Mouse (Mus musculus): ENCODE results near the gene Zc3h4. TPM values are rescaled to one million over a fixed set of nuclear protein-coding genes. Genes with fewer than 3 reads are reported as not detected.
"Not testable (repeated sequence)": the region's sequence is repeated elsewhere in the genome, so short reads cannot be mapped to it uniquely, and the experiment has no call there.

Gene Zc3h4
- polyA plus RNA-seq, 1 experiment, result 59.1 TPM

DNA sequence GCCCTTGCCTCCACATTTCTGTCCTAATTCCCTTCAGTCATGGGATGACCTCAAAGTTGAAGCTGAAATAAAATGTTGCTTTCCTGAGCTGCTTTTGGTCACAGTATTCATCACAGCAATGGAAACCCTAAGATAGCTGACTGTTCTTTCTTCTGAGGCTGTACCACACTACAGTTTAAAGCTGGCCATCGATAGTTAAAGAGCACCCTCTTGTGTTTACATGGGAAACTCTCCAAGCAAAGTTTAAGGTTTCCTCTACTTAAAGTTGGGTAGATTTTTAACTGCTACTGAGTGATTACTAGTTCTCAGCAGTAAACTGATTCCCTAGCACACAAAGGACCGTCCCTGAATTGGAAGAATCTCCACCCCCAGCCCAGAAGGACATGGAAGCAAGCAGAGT, 27.0 kb upstream of the Zc3h4 start:
- Histone ChIP-seq H3K4me3 (replicated peaks) (peak overlapping the region; percentile 3), H3K36me3 (replicated peaks; ENCODE audit: low read length) (peaks cover 75% of the 10 kb centered on the region), H3K9me3 (no peaks in the 10 kb centered on the region), H3K27me3 (replicated peaks) (no peaks in the 10 kb centered on the region), H3K4me1 (peaks cover 53% of the 10 kb centered on the region)
- TF ChIP-seq FLI1 (IDR thresholded peaks at IDR 0.05; ENCODE audit: low read length) (no peak), GATA1 (IDR thresholded peaks at IDR 0.05; ENCODE audit: borderline replicate concordance, low read length) (no peak)

GRCm38 (mm10) chr7:16374989-16375388, 25.7 kb upstream of the Zc3h4 start:
- peaks cover 75% of the 10 kb centered on the region for H3K36me3 ChIP-seq (replicated peaks; ENCODE audit: low read length)
- peaks cover 40% of the 10 kb centered on the region for H3K4me1 ChIP-seq

DNA sequence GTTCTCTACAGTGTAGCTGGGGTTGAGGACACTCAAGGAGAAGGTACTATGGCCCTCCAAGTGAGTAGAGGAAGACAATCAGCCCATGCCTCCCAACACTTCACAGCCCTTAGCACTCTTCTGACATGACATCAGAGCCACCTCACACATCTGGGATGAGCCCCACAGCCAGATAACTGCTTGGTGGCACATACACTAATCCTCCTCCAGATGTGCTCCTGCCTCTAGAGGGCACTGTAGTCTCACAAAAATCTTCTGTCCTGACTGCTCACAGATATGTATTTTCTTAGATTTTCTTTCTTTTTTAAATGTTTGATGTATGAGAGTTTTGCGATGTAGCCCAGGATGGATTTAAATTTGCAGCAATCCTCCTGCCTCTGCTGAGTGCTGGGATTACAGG, 24.2 kb upstream of the Zc3h4 start:
- peaks cover 75% of the 10 kb centered on the region for H3K36me3 ChIP-seq (replicated peaks; ENCODE audit: low read length)
- TF ChIP-seq GATA1 (IDR thresholded peaks at IDR 0.05; ENCODE audit: borderline replicate concordance, low read length) (no peak), FLI1 (IDR thresholded peaks at IDR 0.05; ENCODE audit: low read length) (no peak)

More at GRCm38 (mm10) chr7:16374989-16375388, 25.7 kb upstream of the Zc3h4 start:
- Histone ChIP-seq H3K4me3 (replicated peaks) (no peak overlapping the region), H3K27me3 (replicated peaks) (no peaks in the 10 kb centered on the region), H3K9me3 (no peaks in the 10 kb centered on the region)
- TF ChIP-seq FLI1 (IDR thresholded peaks at IDR 0.05; ENCODE audit: low read length), result no peak
- TF ChIP-seq GATA1 (IDR thresholded peaks at IDR 0.05; ENCODE audit: borderline replicate concordance, low read length), result no peak

GRCm38 (mm10) chr7:16387160-16388041, 13.3 kb upstream of the Zc3h4 start, which contains the start of gene Sae1:
Sae1 (minus strand) TSS chr7:16387806.
- no peaks in the 10 kb centered on the region for H3K27me3 ChIP-seq (replicated peaks)
- peaks cover 47% of the 10 kb centered on the region for H3K4me1 ChIP-seq
- TF ChIP-seq FLI1 (IDR thresholded peaks at IDR 0.05; ENCODE audit: low read length) (no peak; the same call in 1 of the 2 replicates), GATA1 (IDR thresholded peaks at IDR 0.05; ENCODE audit: borderline replicate concordance, low read length) (no peak)
- H3K36me3 ChIP-seq (replicated peaks; ENCODE audit: low read length), result peaks cover 25% of the 10 kb centered on the region
- H3K4me3 ChIP-seq (replicated peaks), result peak within 1 kb of the TSS; percentile 93
- no peaks in the 10 kb centered on the region for H3K9me3 ChIP-seq

More for the DNA sequence above, 24.2 kb upstream of the Zc3h4 start:
- no peaks in the 10 kb centered on the region for H3K9me3 ChIP-seq
- peaks cover 33% of the 10 kb centered on the region for H3K4me1 ChIP-seq
- no peak overlapping the region for H3K4me3 ChIP-seq (replicated peaks)
- H3K27me3 ChIP-seq (replicated peaks), result no peaks in the 10 kb centered on the region

DNA sequence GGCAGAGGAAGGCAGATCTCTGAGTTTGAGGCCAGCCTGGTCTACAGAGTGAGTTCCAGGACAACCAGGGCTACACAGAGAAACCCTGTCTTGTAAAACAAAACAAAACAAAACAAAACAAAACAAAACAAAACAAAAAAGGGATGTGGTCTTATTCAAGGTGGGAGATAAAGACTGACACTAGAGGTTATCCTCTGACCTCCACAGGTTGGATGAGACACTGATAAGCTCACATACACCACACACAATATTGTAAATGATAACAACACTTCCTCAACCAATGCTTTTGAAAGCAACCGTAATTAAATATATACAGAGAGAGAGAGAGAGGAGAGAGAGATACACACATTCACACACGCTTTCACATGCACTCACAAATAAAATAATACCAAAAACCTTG, 10.8 kb upstream of the Zc3h4 start:
- not testable (repeated sequence) for H3K9me3 ChIP-seq; H3K4me3 ChIP-seq (replicated peaks); H3K36me3 ChIP-seq (replicated peaks; ENCODE audit: low read length); H3K27me3 ChIP-seq (replicated peaks)
- H3K4me1 ChIP-seq, result peaks cover 30% of the 10 kb centered on the region

DNA sequence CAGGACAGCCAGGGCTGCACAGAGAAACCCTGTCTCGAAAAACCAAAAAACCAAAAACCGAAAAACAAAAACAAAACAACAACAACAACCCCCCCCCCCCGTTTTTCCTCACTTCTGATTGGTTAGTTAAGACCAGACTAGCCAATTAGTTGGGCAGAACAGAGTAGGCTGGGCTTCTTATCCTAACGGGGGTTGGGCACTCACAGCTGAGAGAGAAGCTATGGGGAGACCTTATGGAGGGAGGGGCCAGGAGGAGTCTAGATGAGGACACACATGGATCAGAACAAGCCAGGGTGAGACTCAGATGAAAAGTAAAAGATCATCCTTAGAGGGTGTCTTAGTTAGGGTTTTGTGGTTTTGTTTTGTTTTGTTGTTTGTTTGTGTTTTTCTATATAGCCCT, 7.8 kb upstream of the Zc3h4 start:
- H3K9me3 ChIP-seq, result no peaks in the 10 kb centered on the region
- peaks cover 18% of the 10 kb centered on the region for H3K4me1 ChIP-seq
- no peak overlapping the region for H3K4me3 ChIP-seq (replicated peaks)
- H3K36me3 ChIP-seq (replicated peaks; ENCODE audit: low read length), result no peaks in the 10 kb centered on the region
- H3K27me3 ChIP-seq (replicated peaks), result no peaks in the 10 kb centered on the region
- TF ChIP-seq GATA1 (IDR thresholded peaks at IDR 0.05; ENCODE audit: borderline replicate concordance, low read length) (no peak), FLI1 (IDR thresholded peaks at IDR 0.05; ENCODE audit: low read length) (no peak)

- Histone ChIP-seq H3K9me3 (no peaks in the 10 kb centered on the region), H3K36me3 (replicated peaks; ENCODE audit: low read length) (no peaks in the 10 kb centered on the region), H3K4me1 (peaks cover 25% of the 10 kb centered on the region), H3K4me3 (replicated peaks) (no peak overlapping the region), H3K27me3 (replicated peaks) (no peaks in the 10 kb centered on the region)
- TF ChIP-seq FLI1 (IDR thresholded peaks at IDR 0.05; ENCODE audit: low read length) (no peak), GATA1 (IDR thresholded peaks at IDR 0.05; ENCODE audit: borderline replicate concordance, low read length) (no peak)
Observed at GRCm38 (mm10) chr7:16395944-16396343, 4.8 kb upstream of the Zc3h4 start.

GRCm38 (mm10) chr7:16397465-16397864, 3.2 kb upstream of the Zc3h4 start:
- Histone ChIP-seq H3K4me3 (replicated peaks) (no peak overlapping the region), H3K27me3 (replicated peaks) (no peaks in the 10 kb centered on the region)
- TF ChIP-seq GATA1 (IDR thresholded peaks at IDR 0.05; ENCODE audit: borderline replicate concordance, low read length) (no peak), FLI1 (IDR thresholded peaks at IDR 0.05; ENCODE audit: low read length) (no peak)

GRCm38 (mm10) chr7:16398387-16399050, 2.2 kb upstream of the Zc3h4 start:
- no peaks in the 10 kb centered on the region for H3K9me3 ChIP-seq
- peaks cover 17% of the 10 kb centered on the region for H3K36me3 ChIP-seq (replicated peaks; ENCODE audit: low read length)
- peaks cover 31% of the 10 kb centered on the region for H3K4me1 ChIP-seq
- TF ChIP-seq GATA1 (IDR thresholded peaks at IDR 0.05; ENCODE audit: borderline replicate concordance, low read length), result no peak
- TF ChIP-seq FLI1 (IDR thresholded peaks at IDR 0.05; ENCODE audit: low read length), result no peak
- peak overlapping the region; percentile 98 for H3K4me3 ChIP-seq (replicated peaks)
- H3K27me3 ChIP-seq (replicated peaks), result no peaks in the 10 kb centered on the region

More at GRCm38 (mm10) chr7:16397465-16397864, 3.2 kb upstream of the Zc3h4 start:
- Histone ChIP-seq H3K4me1 (peaks cover 25% of the 10 kb centered on the region), H3K9me3 (no peaks in the 10 kb centered on the region), H3K36me3 (replicated peaks; ENCODE audit: low read length) (peaks cover 7% of the 10 kb centered on the region)
